Mouse (Mus musculus): ENCODE results near the gene Auts2.

Auts2 gene

GRCm38 (mm10) chr5:132385244-132385855 lies 157.8 kb downstream of the Auts2 start:
- no peak for DNase-seq

- peak; percentile 56 to 60 for DNase-seq
These were observed 162.9 kb downstream of the Auts2 start for GRCm38 (mm10) chr5:132380261-132380660.

- DNase-seq: no peak
These were observed 164.2 kb downstream of the Auts2 start for GRCm38 (mm10) chr5:132378977-132379376.

DNA sequence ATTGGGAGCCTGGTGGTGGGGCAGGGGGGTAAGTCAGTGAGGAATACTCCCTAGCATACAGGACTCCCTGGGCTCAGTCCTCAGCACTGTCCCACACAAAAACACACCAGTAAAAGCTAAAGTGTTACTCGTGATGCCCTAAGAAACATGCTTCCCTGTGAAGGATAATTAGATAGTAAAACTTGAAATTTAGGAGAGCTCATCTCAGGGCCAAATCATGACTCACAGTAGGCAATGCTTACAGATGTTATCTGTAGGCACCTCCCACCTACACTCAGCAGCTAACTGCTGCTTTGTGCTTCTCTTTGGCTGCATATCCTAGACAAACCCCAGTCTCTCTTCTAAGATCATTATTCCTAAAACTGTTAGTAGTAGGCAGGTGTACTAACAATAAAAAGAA lies 168.0 kb downstream of the Auts2 start:
- no peak for DNase-seq

DNA sequence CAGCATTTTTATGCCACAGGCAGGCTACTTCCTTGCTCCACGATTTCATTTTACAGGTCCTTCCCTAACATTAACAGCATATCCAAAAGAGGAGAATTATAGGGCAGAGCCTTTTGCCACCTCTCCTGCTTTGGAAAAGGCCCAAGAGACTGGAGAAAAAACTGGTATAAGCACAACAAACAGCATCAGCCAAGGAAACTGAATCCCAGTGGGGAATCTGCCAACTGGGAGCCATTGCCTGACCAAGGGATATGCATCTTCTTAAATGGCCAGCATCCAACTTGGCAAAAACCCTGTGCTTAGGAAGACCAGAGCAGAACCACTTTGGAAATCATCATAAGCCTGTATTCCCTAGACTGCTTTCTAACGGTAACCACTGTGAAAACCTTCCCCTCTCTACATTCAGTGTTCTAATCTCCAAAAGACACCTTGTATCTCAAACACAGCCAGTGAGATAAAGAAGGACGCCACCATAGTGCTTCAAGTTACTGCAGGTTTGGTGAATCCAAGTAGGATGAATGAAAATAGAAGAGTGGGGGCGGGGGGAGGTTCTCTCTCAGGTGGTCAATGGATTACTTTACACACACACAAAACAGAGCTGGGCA lies 169.6 kb downstream of the Auts2 start:
- no peak for DNase-seq

DNA sequence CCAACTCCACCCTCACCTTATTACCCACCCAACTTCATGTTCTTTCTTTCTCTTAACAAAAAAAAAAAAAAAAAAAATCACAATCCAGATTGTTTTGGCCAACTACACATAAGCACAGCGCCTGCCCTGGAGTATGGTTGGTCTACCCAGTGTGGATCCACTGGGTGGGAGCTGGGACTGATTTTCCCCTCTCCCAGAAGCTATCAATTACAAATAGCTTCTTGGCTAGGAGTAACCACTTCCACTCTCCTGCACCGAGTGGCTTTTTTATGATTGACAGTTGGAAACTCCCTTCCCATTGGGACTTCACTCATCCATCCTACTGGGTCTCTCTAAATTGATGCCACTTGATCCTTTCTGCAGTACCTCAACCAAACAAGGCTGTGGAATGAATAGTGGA lies 170.5 kb downstream of the Auts2 start:
- DNase-seq: no peak

DNA sequence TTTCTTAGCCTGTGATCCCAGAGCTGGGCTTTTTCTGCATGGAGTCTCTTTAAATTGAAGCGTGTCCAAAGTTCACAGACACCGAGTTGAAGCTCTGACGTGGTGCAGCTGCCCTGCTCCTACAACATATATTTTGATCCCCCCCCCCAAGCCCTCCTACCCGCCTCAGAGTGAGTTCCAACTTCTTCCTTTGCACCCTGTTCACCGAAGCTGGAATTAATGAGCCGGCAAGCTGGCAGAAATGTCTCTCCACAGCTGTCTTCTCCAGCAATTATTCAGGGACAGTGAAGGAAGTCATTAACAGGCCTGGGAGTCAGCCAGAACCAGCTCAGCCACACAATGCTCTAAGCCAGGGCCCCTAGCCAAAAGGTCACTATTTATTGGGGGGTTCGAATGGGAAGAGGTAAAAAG lies 174.5 kb downstream of the Auts2 start:
- peak; percentile 64 to 72 for DNase-seq

- no peak for DNase-seq
These were observed 181.9 kb downstream of the Auts2 start for GRCm38 (mm10) chr5:132361276-132361675.

DNA sequence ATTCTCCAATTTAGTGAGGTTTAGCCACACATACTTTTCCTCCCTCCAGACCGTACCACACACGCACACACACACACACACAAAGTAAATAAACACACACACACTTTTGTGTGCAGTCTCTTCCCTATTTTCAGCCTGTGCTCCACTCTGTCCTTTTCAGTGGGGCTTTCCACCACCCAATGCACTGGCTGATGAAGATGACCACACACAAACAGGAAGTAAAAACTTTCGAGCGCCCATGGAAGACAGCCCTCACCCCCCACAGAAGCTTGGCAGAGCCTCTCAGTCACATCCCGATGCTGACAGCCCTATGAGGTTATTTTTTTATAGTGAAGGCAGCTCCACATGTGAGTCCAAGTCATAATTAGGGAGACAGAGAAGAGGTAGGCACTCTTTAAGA lies 185.4 kb downstream of the Auts2 start:
- no peak for DNase-seq

GRCm38 (mm10) chr5:132355935-132356334 lies 187.2 kb downstream of the Auts2 start:
- DNase-seq: no peak

- DNase-seq: no peak
These were observed 190.7 kb downstream of the Auts2 start for GRCm38 (mm10) chr5:132352437-132352836.

DNA sequence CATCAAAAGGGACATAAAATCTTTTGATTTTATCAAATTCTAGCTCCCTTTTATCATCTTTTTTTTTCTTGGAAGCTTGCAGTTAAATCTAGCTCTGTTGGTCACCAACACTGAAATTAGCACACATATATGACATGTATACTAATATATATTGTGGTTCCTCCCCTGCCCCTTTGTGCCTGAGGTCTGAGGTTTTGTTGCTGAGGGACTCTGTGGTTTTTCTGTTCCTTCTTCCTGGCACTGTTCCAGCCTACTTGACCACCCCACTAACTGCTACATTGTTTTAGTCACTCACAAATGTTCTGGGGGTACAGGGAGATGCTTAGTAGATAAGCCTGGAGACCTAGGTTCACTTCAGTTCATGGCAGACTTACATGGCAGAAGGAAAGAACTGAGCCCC lies 192.0 kb downstream of the Auts2 start:
- DNase-seq: no peak

DNA sequence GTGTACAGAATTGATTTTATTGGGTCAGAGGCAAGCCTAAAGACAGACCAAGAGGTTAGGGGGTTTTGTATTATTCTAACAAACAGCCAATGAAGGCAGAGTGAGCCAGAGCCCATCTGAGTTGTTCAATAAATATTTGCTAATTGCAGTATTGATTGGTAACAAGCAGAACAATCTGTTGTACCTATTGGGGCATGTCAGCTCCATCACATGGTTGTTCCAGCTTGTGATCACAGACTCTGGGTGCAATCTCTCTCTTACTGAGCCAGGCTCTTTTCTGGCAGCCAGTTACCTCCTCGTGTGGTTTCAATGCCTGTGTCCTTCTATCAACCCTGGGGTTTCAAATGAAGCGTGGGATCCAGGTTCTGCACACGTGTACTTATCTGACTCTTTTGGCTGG lies 201.8 kb downstream of the Auts2 start:
- no peak for DNase-seq

GRCm38 (mm10) chr5:132337677-132338076 lies 205.5 kb downstream of the Auts2 start:
- no peak for DNase-seq

- no peak for DNase-seq
These were observed 207.4 kb downstream of the Auts2 start for GRCm38 (mm10) chr5:132335719-132336118.

GRCm38 (mm10) chr5:132334796-132335195 lies 208.3 kb downstream of the Auts2 start:
- no peak for DNase-seq

DNA sequence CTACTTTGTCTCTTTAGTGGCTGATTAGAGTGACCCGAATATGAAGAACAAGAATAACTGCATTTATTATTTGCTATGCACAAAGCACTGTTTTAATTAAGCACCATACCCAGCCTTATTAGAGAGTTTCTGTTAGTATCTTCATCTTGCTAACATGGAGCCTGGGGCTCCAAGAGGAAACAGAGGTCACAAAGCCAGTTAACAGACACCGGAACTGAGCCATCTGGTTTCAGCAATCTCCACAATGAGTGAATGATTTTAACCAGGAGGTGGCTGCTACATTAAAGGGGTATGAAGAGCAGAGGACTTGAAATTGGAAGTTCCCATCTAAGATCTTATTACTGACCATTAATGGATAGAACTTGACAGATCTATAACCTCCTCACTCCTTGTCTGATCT lies 209.4 kb downstream of the Auts2 start:
- DNase-seq: no peak

- no peak for DNase-seq
These were observed 210.6 kb downstream of the Auts2 start for GRCm38 (mm10) chr5:132332521-132332920.

DNA sequence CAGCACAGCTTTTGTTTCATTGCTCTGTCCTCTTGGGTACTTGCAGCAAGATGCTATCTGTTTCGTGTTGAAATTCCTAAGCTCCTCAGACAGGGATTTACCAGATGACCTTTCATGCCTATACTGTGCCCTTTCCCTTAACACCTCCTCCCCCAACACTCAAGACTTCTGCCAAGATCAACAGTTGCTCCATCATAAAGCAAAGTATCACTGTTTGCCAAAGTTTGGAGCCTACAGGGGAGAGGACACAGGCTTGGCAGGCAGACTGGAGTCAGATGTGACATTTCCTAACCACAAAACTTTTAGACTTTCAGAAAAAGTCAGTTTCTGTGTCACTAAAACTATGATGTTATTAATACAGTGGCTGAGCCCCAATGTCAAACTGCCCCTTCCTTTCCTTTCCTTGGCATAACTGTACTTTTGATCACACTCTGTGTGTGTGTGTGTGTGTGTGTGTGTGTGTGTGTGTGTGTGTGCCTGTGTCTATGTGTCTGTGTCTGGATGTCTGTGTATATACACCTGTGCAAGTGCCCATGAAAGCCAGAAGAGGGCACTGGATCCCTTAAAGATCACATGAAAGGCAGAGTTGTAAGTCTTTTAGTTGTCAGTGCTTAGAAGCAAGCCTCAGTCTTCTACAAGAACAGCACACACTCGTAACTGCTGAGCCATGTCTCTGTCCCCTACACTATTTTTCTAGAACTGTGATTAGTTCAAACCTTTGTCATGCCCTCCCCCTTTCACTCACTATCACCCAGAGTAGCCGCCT lies 213.8 kb downstream of the Auts2 start:
- peak in 1 of 2 experiments; percentile 27 for DNase-seq

- DNase-seq: no peak
These were observed 218.8 kb downstream of the Auts2 start for GRCm38 (mm10) chr5:132324246-132324883.

DNA sequence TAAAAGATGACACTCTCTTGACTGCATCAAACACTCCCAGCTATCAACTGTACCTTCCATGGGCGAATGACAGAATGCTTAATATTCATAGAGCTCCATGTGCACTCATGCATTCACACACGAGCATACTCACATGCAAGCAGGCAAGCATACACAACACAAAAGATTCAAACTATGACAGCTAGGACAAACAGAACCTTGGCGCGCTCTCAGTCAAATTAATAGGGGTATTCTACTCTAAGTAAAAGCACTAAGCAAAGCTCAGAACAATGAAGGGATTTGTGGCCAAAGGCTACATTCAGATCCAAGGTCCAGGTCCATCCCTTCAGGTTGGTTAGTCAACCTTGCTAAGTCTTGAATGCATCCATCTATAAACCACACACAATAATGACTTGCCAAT lies 219.5 kb downstream of the Auts2 start:
- no peak for DNase-seq

- no peak for DNase-seq
These were observed 220.2 kb downstream of the Auts2 start for GRCm38 (mm10) chr5:132322971-132323370.

- no peak for DNase-seq
These were observed 224.9 kb downstream of the Auts2 start for GRCm38 (mm10) chr5:132318026-132318765.
